Mouse (Mus musculus): ENCODE results near the gene Slc25a42.

The Slc25a42 gene

GRCm38 (mm10) chr8:70170116-70170515, 42.0 kb downstream of the Slc25a42 start:
- DNase-seq: no peak

GRCm38 (mm10) chr8:70166504-70167110, 45.5 kb downstream of the Slc25a42 start:
- peak; percentile 87 for DNase-seq

- no peak for DNase-seq
Measured at GRCm38 (mm10) chr8:70163316-70163715, 48.8 kb downstream of the Slc25a42 start.

GRCm38 (mm10) chr8:70160015-70160414, 52.1 kb downstream of the Slc25a42 start:
- DNase-seq: no peak

GRCm38 (mm10) chr8:70159211-70159610, 52.9 kb downstream of the Slc25a42 start:
- no peak for DNase-seq

- peak; percentile 93 for DNase-seq
Measured at GRCm38 (mm10) chr8:70158069-70158853, 53.8 kb downstream of the Slc25a42 start.

- DNase-seq: no peak
Measured at GRCm38 (mm10) chr8:70157240-70157800, 54.8 kb downstream of the Slc25a42 start.

- DNase-seq: peak; percentile 94
Measured at GRCm38 (mm10) chr8:70152537-70153257, 59.4 kb downstream of the Slc25a42 start.

GRCm38 (mm10) chr8:70150158-70150557, 61.9 kb downstream of the Slc25a42 start:
- no peak for DNase-seq

- DNase-seq: no peak
Measured at GRCm38 (mm10) chr8:70147678-70148607, 64.2 kb downstream of the Slc25a42 start.

GRCm38 (mm10) chr8:70139981-70140380, 72.1 kb downstream of the Slc25a42 start:
- peak; percentile 29 for DNase-seq

- DNase-seq: peak; percentile 99
Measured at GRCm38 (mm10) chr8:70139026-70139857, 72.9 kb downstream of the Slc25a42 start, which contains the start of the genes Rfxank, Borcs8 and Mef2b. Gene Rfxank, minus strand, starts transcription at chr8:70139154. Gene Borcs8, plus strand, starts transcription at chr8:70139499. Gene Mef2b, plus strand, starts transcription at chr8:70139711.

GRCm38 (mm10) chr8:70137890-70138289, 74.2 kb downstream of the Slc25a42 start:
- DNase-seq: no peak

GRCm38 (mm10) chr8:70136591-70136990, 75.5 kb downstream of the Slc25a42 start:
- DNase-seq: no peak

GRCm38 (mm10) chr8:70134931-70135330, 77.2 kb downstream of the Slc25a42 start:
- no peak for DNase-seq
